Mouse (Mus musculus): ENCODE measurements at regions not wholly inside any gene's neighbourhood (a gene's known extent, or its start where the extent isn't known, plus 50 kb on each side); places are given as distances from the start of the nearest gene placed in this dataset. TPM values are rescaled to one million over a fixed set of nuclear protein-coding genes. Genes with fewer than 3 reads are reported as not detected.
"Not testable (repeated sequence)": the region's sequence is repeated elsewhere in the genome, so short reads cannot be mapped to it uniquely, and the experiment has no call there.

- ATAC-seq (ENCODE audit: low FRiP score): no peak
- Histone ChIP-seq H3K27ac (no peak overlapping the region), H3K36me3 (no peaks in the 10 kb centered on the region), H3K9ac (no peak overlapping the region), H3K9me3 (replicated peaks) (no peaks in the 10 kb centered on the region), H3K27me3 (no peaks in the 10 kb centered on the region), H3K4me3 (no peak overlapping the region), H3K4me2 (replicated peaks) (no peak overlapping the region), H3K4me1 (no peaks in the 10 kb centered on the region)
- WGBS: 91% methylated on average over 4 of the region's 4 CpGs
Observed at GRCm38 (mm10) chr11:16669453-16670251, 82.4 kb upstream of the Egfr start.

- Histone ChIP-seq H3K9ac (no peak overlapping the region), H3K27me3 (no peaks in the 10 kb centered on the region), H3K36me3 (no peaks in the 10 kb centered on the region), H3K9me3 (replicated peaks) (no peaks in the 10 kb centered on the region), H3K4me3 (no peak overlapping the region), H3K4me1 (no peaks in the 10 kb centered on the region), H3K27ac (no peak overlapping the region), H3K4me2 (replicated peaks) (no peak overlapping the region)
- ATAC-seq (ENCODE audit: low FRiP score): no peak
- 71% methylated on average over 1 of the region's 1 CpGs for WGBS
Observed at GRCm38 (mm10) chr11:16670282-16670681, 81.7 kb upstream of the Egfr start.

- H3K4me3 ChIP-seq; H3K36me3 ChIP-seq; H3K9me3 ChIP-seq (replicated peaks); H3K27me3 ChIP-seq; H3K9ac ChIP-seq; ATAC-seq (ENCODE audit: low FRiP score); H3K4me1 ChIP-seq; H3K4me2 ChIP-seq (replicated peaks); H3K27ac ChIP-seq: not testable (repeated sequence)
- 4% methylated on average over 1 of the region's 1 CpGs for WGBS
Observed at GRCm38 (mm10) chr11:16675951-16676350, 76.1 kb upstream of the Egfr start.

GRCm38 (mm10) chr11:16683538-16683937, 68.5 kb upstream of the Egfr start:
- no peak for ATAC-seq (ENCODE audit: low FRiP score)
- H3K4me1 ChIP-seq: no peaks in the 10 kb centered on the region

GRCm38 (mm10) chr11:16695596-16695995, 56.4 kb upstream of the Egfr start:
- Histone ChIP-seq H3K27me3 (no peaks in the 10 kb centered on the region), H3K9me3 (replicated peaks) (no peaks in the 10 kb centered on the region), H3K4me1 (no peaks in the 10 kb centered on the region), H3K4me3 (no peak overlapping the region), H3K9ac (no peak overlapping the region), H3K4me2 (replicated peaks) (no peak overlapping the region), H3K27ac (no peak overlapping the region), H3K36me3 (no peaks in the 10 kb centered on the region)
- no peak for ATAC-seq (ENCODE audit: low FRiP score)
- WGBS: 83% methylated on average over 1 of the region's 1 CpGs

More at GRCm38 (mm10) chr11:16683538-16683937, 68.5 kb upstream of the Egfr start:
- Histone ChIP-seq H3K9me3 (replicated peaks) (no peaks in the 10 kb centered on the region), H3K27ac (no peak overlapping the region), H3K36me3 (no peaks in the 10 kb centered on the region), H3K9ac (no peak overlapping the region), H3K27me3 (no peaks in the 10 kb centered on the region), H3K4me3 (no peak overlapping the region), H3K4me2 (replicated peaks) (no peak overlapping the region)
- WGBS: 96% methylated on average over 1 of the region's 1 CpGs

GRCm38 (mm10) chr11:16696787-16697186, 55.2 kb upstream of the Egfr start:
- no peak overlapping the region for H3K4me2 ChIP-seq (replicated peaks)
- no peak overlapping the region for H3K4me3 ChIP-seq
- no peak overlapping the region for H3K9ac ChIP-seq
- no peaks in the 10 kb centered on the region for H3K4me1 ChIP-seq
- no peak for ATAC-seq (ENCODE audit: low FRiP score)
- no peaks in the 10 kb centered on the region for H3K9me3 ChIP-seq (replicated peaks)
- no peaks in the 10 kb centered on the region for H3K27me3 ChIP-seq
- WGBS: 69% methylated on average over 2 of the region's 2 CpGs
- H3K36me3 ChIP-seq: no peaks in the 10 kb centered on the region
- H3K27ac ChIP-seq: no peak overlapping the region

- no peaks in the 10 kb centered on the region for H3K27me3 ChIP-seq
- WGBS: 91% methylated on average over 4 of the region's 4 CpGs
- no peaks in the 10 kb centered on the region for H3K4me1 ChIP-seq
- no peak for ATAC-seq (ENCODE audit: low FRiP score)
- H3K27ac ChIP-seq: no peak overlapping the region
- no peak overlapping the region for H3K9ac ChIP-seq
- no peaks in the 10 kb centered on the region for H3K9me3 ChIP-seq (replicated peaks)
- H3K4me2 ChIP-seq (replicated peaks): no peak overlapping the region
- no peaks in the 10 kb centered on the region for H3K36me3 ChIP-seq
- no peak overlapping the region for H3K4me3 ChIP-seq
Observed at GRCm38 (mm10) chr11:16701826-16702225, 50.2 kb upstream of the Egfr start.

Small RNA genes in the stretch of these regions (microRNA-seq; reads per million reads assigned to microRNA genes)
- gene Gm24714: not detected

Measured in hindbrain, embryonic 12.5 days (tissue).